Mouse (Mus musculus) bone marrow, adult 2 months (tissue): Measurements from ENCODE around the gene Irs1. TPM values are rescaled to one million over a fixed set of nuclear protein-coding genes. Genes with fewer than 3 reads are reported as not detected.

Experiments
- H3K27ac ChIP-seq: fragments of 200-500 bp; 2 replicates; pipeline ENCODE4 v1.5.1; 2012; ENCODE audit warnings: low read depth, mild to moderate bottlenecking, control low read depth, inconsistent platforms, low read length; ENCODE audit not compliant: control insufficient read depth, poor library complexity, insufficient read depth
- H3K4me1 ChIP-seq: fragments of 200-500 bp; 2 replicates; pipeline ENCODE4 v1.6.1; 2011; ENCODE audit warnings: low read length; ENCODE audit not compliant: control insufficient read depth, insufficient read depth
- H3K4me3 ChIP-seq: fragments of 200-500 bp; replicated peaks from 2 replicates; pipeline ENCODE3; 2011; ENCODE audit warnings: mild to moderate bottlenecking, low read depth, low read length, control low read depth; ENCODE audit not compliant: control insufficient read depth
- CTCF ChIP-seq: fragments of 200-500 bp; IDR thresholded peaks from 2 replicates; pipeline ENCODE4 v1.5.1; 2011; ENCODE audit warnings: low read length, control low read depth; ENCODE audit not compliant: control insufficient read depth, insufficient read depth
- POLR2A ChIP-seq: fragments of 200-500 bp; IDR thresholded peaks from 2 replicates; pipeline ENCODE4 v1.6.1; 2011; ENCODE audit warnings: low read depth, mild to moderate bottlenecking, control low read depth, low read length, borderline replicate concordance; ENCODE audit not compliant: control insufficient read depth
- WGBS: fragments of 180-500 bp; shearing (Covaris S2); methylation state at CpG from one replicate; pipeline ENCODE4 v1.1.7; 2018; 5-methylcytosine and 5-hydroxymethylcytosine counted together
- polyA plus RNA-seq: library from polyadenylated mRNA; stranded (reverse); fragments of >200 nt; gene quantifications from 2 replicates; pipeline ENCODE4 v1.2.4, GENCODE M21; 2011; ENCODE audit warnings: low replicate concordance; ENCODE audit not compliant: missing spikeins, insufficient read depth, insufficient read length

Gene Irs1
- polyA plus RNA-seq, 1 experiment, result 1.9 TPM

DNA sequence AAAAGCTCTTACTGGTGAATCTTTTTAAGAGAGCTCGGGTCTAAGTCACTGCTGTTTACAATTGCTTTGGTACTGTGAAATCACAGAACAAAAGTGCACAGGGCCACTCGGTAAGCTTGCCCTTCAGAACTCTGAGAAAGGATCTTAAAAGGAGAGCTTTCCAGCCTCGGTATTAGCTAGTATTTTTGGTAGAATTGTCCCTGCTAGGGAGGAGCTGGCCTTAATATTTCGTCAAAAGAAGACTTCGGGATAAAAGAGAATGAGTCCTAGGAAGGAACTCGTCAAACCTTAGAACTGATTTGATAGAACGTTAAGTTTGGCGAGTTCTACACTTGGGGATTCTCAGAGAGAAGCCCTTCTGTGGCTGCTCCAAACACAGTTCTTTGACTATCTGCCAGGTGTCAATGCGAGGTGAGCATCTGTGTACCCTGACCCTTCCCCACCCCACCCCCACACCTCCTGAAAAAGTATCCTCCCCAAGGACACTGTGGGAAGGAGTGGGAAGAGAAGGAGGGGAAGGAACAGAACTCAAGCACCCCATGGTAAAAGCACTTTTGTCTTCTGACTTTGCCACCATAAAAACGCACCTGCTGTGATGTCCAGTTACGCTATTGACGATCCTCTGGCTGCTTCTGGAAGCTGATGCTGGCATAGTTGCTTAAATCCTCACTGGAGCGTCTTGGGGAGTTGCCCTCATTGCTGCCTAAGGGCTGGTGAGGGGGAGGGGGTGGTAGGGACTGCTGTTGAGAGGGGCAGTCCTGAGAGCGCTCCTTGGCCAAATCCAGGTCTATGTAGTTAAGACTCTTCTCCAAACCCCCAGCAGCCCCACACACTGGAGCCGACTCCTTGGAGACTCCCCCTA lies 4.8 kb downstream of the Irs1 start:
- no peak overlapping the region for H3K4me3 ChIP-seq
- peaks cover 3% of the 10 kb centered on the region for H3K4me1 ChIP-seq
- TF ChIP-seq POLR2A, result no peak
- no peak for TF ChIP-seq CTCF
- H3K27ac ChIP-seq, result no peak overlapping the region
- WGBS, result 49% methylated on average over 15 of the region's 15 CpGs

- no peak overlapping the region for H3K4me3 ChIP-seq
- WGBS, result 56% methylated on average over 5 of the region's 5 CpGs
- H3K4me1 ChIP-seq, result peaks cover 3% of the 10 kb centered on the region
- TF ChIP-seq POLR2A (no peak), CTCF (no peak)
- no peak overlapping the region for H3K27ac ChIP-seq
Measured at GRCm38 (mm10) chr1:82285461-82286189, 5.6 kb downstream of the Irs1 start.

DNA sequence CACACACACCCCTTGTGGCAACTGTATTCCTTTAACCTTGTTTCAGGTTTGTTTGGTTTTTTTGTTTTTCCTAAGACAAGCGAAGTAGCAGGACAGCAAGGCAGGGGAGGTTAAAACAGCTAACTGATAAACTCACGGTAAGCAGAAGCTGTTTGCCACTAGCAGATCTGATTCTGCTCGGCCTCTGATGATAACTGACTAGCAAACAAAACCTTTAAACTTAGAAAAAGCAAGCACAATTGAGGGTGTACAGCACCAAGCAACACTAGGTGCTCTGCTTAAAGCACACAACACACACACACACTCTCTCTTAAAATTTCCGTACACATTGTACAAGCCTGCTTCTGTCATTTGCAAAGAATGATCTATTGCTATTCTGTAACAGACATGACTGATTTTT lies 6.8 kb downstream of the Irs1 start:
- Histone ChIP-seq H3K4me1 (peaks cover 3% of the 10 kb centered on the region), H3K27ac (no peak overlapping the region), H3K4me3 (no peak overlapping the region)
- TF ChIP-seq CTCF, result no peak
- TF ChIP-seq POLR2A, result no peak
- WGBS, result 71% methylated on average over 4 of the region's 4 CpGs

GRCm38 (mm10) chr1:82283901-82284301 lies 7.3 kb downstream of the Irs1 start:
- Histone ChIP-seq H3K4me3 (no peak overlapping the region), H3K4me1 (peaks cover 3% of the 10 kb centered on the region), H3K27ac (no peak overlapping the region)
- no peak for TF ChIP-seq POLR2A
- TF ChIP-seq CTCF, result no peak
- WGBS, result 70% methylated on average over 1 of the region's 1 CpGs

DNA sequence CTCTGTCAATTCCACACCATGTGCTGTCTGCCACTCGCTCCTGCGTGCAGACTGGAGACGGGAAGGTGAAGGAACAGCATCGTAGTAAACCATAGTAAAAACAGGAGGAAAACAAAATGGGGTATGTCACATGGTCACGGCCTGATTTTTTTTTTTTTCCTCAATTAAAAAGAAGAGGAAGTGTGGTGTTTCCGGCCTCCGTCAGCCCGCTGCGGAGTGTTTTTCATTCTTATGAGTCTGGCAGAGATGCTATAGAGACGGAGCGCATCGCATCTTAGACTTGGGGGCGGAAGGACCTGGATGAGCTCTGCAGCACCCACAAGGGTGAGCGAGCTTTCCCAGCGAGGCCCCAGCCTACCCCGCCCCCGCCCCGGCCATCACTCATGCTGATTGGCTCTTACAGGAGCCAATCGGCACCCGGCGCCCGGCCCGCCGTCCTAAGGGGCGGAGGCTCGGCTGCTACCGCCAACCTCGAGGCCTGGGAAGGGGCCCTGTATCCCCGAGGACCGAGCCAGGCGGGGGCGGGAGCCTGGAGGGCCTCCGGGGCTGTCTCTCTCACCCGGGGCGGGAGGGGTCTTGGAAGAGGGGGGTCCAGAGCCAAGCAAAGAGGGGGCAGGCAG lies 8.1 kb downstream of the Irs1 start:
- Histone ChIP-seq H3K27ac (peak overlapping the region; percentile 70), H3K4me1 (peaks cover 3% of the 10 kb centered on the region), H3K4me3 (peak overlapping the region; percentile 63)
- 1% methylated on average over 34 of the region's 35 CpGs for WGBS
- peak; percentile 22; the same call in 1 of the 2 replicates for TF ChIP-seq POLR2A
- no peak for TF ChIP-seq CTCF

DNA sequence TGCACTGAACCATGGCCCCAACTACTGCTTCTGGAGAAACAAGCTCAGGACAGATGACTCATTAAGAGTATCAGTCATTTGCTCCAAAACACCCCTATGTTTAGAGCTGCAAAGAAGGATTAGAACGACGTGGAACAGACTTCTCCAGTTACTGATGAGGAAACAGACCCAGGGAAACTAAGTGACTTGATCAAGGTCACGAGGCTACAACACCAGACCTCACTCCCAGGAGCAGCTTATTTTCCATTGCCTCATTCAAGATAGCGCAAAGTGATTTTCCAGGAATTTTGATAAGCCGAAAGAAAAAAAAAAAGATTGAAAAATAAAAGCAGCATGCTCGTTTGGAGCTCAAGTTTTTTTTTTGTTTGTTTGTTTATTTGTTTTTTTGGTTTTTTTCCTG lies 9.4 kb downstream of the Irs1 start:
- 80% methylated on average over 6 of the region's 6 CpGs for WGBS
- H3K4me3 ChIP-seq, result no peak overlapping the region
- no peak overlapping the region for H3K27ac ChIP-seq
- H3K4me1 ChIP-seq, result peaks cover 3% of the 10 kb centered on the region
- TF ChIP-seq POLR2A (no peak), CTCF (no peak)

- WGBS, result 81% methylated on average over 1 of the region's 1 CpGs
- no peak overlapping the region for H3K27ac ChIP-seq
- TF ChIP-seq CTCF (no peak), POLR2A (no peak)
Measured at GRCm38 (mm10) chr1:82279768-82280167, 11.4 kb downstream of the Irs1 start.

GRCm38 (mm10) chr1:82274361-82274760 lies 16.9 kb downstream of the Irs1 start:
- Histone ChIP-seq H3K27ac (no peak overlapping the region), H3K4me1 (no peaks in the 10 kb centered on the region), H3K4me3 (no peak overlapping the region)
- TF ChIP-seq CTCF (no peak), POLR2A (no peak)
- 17% methylated on average over 1 of the region's 1 CpGs for WGBS

More at GRCm38 (mm10) chr1:82279768-82280167, 11.4 kb downstream of the Irs1 start:
- Histone ChIP-seq H3K4me3 (no peak overlapping the region), H3K4me1 (peaks cover 3% of the 10 kb centered on the region)
